Mouse (Mus musculus): ENCODE data around the gene Ddc. TPM values are rescaled to one million over a fixed set of nuclear protein-coding genes. Genes with fewer than 3 reads are reported as not detected.

Ddc gene
- total RNA-seq (2021) = under 1 TPM; 0.61 to 0.81 TPM
- long read RNA-seq, experiment 1 = 0 reads
- long read RNA-seq, experiment 2 = 0 reads

GRCm38 (mm10) chr11:11897645-11898357 lies at the start of gene Ddc:
Gene Ddc, minus strand, starts transcription at chr11:11898144.
- no peak for DNase-seq
- intact Hi-C loops (cut with DNase I) = no loop called here
- H3K27ac ChIP-seq = no peak within 1 kb of the TSS
- TF ChIP-seq CTCF (IDR thresholded peaks at IDR 0.05) = no peak
- no peak within 1 kb of the TSS for H3K4me3 ChIP-seq

GRCm38 (mm10) chr11:11945766-11946165 lies 47.8 kb upstream of the Ddc start:
- H3K27ac ChIP-seq = no peak overlapping the region
- DNase-seq = no peak
- intact Hi-C loops (cut with DNase I) = loop anchor here (5.0 kb wide), 1 partner anchor 43 kb away; no protein-coding TSS in a partner anchor
- no peak overlapping the region for H3K4me3 ChIP-seq
- no peak for TF ChIP-seq CTCF (IDR thresholded peaks at IDR 0.05)

- intact Hi-C loops (cut with DNase I) = loop anchor here (5.0 kb wide), 1 partner anchor 43 kb away; no protein-coding TSS in a partner anchor
- no peak overlapping the region for H3K27ac ChIP-seq
- no peak for TF ChIP-seq CTCF (IDR thresholded peaks at IDR 0.05)
Observed at GRCm38 (mm10) chr11:11944814-11945213, 46.9 kb upstream of the Ddc start.

GRCm38 (mm10) chr11:11944082-11944349 lies 46.1 kb upstream of the Ddc start:
- Histone ChIP-seq H3K4me3 (no peak overlapping the region), H3K27ac (no peak overlapping the region)
- intact Hi-C loops (cut with DNase I) = no loop called here
- DNase-seq = no peak
- no peak for TF ChIP-seq CTCF (IDR thresholded peaks at IDR 0.05)

More at GRCm38 (mm10) chr11:11944814-11945213, 46.9 kb upstream of the Ddc start:
- H3K4me3 ChIP-seq = no peak overlapping the region
- no peak for DNase-seq

- TF ChIP-seq CTCF (IDR thresholded peaks at IDR 0.05) = no peak
- intact Hi-C loops (cut with DNase I) = no loop called here
- no peak overlapping the region for H3K27ac ChIP-seq
- no peak for DNase-seq
- H3K4me3 ChIP-seq = no peak overlapping the region
Observed at GRCm38 (mm10) chr11:11943240-11944081, 45.5 kb upstream of the Ddc start.

GRCm38 (mm10) chr11:11942320-11943217 lies 44.6 kb upstream of the Ddc start:
- H3K27ac ChIP-seq = peak overlapping the region; percentile 56; the same call in 1 of the 2 replicates
- TF ChIP-seq CTCF (IDR thresholded peaks at IDR 0.05) = no peak
- H3K4me3 ChIP-seq = no peak overlapping the region
- intact Hi-C loops (cut with DNase I) = no loop called here
- DNase-seq = no peak

GRCm38 (mm10) chr11:11940833-11941681 lies 43.1 kb upstream of the Ddc start:
- TF ChIP-seq CTCF (IDR thresholded peaks at IDR 0.05) = no peak

GRCm38 (mm10) chr11:11939611-11940010 lies 41.7 kb upstream of the Ddc start:
- peak overlapping the region; percentile 13; the same call in 1 of the 2 replicates for H3K27ac ChIP-seq
- no peak overlapping the region for H3K4me3 ChIP-seq
- no peak for TF ChIP-seq CTCF (IDR thresholded peaks at IDR 0.05)
- intact Hi-C loops (cut with DNase I) = no loop called here
- no peak for DNase-seq

More at GRCm38 (mm10) chr11:11940833-11941681, 43.1 kb upstream of the Ddc start:
- intact Hi-C loops (cut with DNase I) = no loop called here
- peak overlapping the region; percentile 56 for H3K27ac ChIP-seq
- no peak overlapping the region for H3K4me3 ChIP-seq
- DNase-seq = no peak

GRCm38 (mm10) chr11:11938591-11938990 lies 40.6 kb upstream of the Ddc start:
- Histone ChIP-seq H3K4me3 (no peak overlapping the region), H3K27ac (no peak overlapping the region)
- intact Hi-C loops (cut with DNase I) = no loop called here
- DNase-seq = no peak
- TF ChIP-seq CTCF (IDR thresholded peaks at IDR 0.05) = no peak

GRCm38 (mm10) chr11:11937340-11938030 lies 39.5 kb upstream of the Ddc start:
- no peak for TF ChIP-seq CTCF (IDR thresholded peaks at IDR 0.05)
- peak overlapping the region; percentile 21; the same call in 1 of the 2 replicates for H3K27ac ChIP-seq
- peak; percentile 58 for DNase-seq
- intact Hi-C loops (cut with DNase I) = no loop called here
- H3K4me3 ChIP-seq = no peak overlapping the region

- DNase-seq = no peak
- no peak overlapping the region for H3K27ac ChIP-seq
- no peak for TF ChIP-seq CTCF (IDR thresholded peaks at IDR 0.05)
- H3K4me3 ChIP-seq = no peak overlapping the region
- intact Hi-C loops (cut with DNase I) = no loop called here
Observed at GRCm38 (mm10) chr11:11934808-11935207, 36.9 kb upstream of the Ddc start.

Data from gastrocnemius, adult 2 months (tissue).